Mouse (Mus musculus) testis, adult 2 months (tissue): ENCODE data around the gene Trio.

Experiments used
- CTCF ChIP-seq: fragments of 200-500 bp; IDR thresholded peaks from 2 replicates; pipeline ENCODE4 v1.5.1; 2012; ENCODE audit warnings: low read depth, mild to moderate bottlenecking, inconsistent platforms, low read length, moderate library complexity; ENCODE audit not compliant: control insufficient read depth, insufficient read depth, insufficient replicate concordance
- POLR2A ChIP-seq: fragments of 200-500 bp; IDR thresholded peaks from 2 replicates; pipeline ENCODE4 v1.6.1; 2012; ENCODE audit warnings: low read depth, mild to moderate bottlenecking, inconsistent platforms, low read length, moderate library complexity; ENCODE audit not compliant: control insufficient read depth

DNA sequence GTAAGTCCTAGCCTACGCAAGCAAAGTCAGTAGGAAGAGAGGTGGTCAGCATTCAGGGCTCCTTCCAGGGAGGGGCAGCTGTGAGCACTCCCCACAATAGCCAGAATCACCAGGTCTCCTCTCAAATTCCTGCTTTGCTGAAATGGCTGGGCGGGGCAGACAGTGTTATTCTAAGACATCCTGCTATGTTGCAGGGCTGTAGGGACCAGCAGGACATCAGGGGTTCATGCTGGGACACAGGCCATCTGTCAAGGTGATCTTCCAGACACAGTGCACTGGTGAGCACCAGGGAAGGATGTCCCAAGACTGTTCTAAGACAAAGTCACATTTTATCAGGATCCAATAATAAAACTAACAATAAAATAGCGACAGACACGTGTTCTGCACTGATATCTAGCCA lies 224.5 kb downstream of the Trio start:
- TF ChIP-seq CTCF = no peak
- TF ChIP-seq POLR2A = no peak
